Comparison of ENCODE assay signal across 8 mouse cellular contexts in the genomic region with DNA sequence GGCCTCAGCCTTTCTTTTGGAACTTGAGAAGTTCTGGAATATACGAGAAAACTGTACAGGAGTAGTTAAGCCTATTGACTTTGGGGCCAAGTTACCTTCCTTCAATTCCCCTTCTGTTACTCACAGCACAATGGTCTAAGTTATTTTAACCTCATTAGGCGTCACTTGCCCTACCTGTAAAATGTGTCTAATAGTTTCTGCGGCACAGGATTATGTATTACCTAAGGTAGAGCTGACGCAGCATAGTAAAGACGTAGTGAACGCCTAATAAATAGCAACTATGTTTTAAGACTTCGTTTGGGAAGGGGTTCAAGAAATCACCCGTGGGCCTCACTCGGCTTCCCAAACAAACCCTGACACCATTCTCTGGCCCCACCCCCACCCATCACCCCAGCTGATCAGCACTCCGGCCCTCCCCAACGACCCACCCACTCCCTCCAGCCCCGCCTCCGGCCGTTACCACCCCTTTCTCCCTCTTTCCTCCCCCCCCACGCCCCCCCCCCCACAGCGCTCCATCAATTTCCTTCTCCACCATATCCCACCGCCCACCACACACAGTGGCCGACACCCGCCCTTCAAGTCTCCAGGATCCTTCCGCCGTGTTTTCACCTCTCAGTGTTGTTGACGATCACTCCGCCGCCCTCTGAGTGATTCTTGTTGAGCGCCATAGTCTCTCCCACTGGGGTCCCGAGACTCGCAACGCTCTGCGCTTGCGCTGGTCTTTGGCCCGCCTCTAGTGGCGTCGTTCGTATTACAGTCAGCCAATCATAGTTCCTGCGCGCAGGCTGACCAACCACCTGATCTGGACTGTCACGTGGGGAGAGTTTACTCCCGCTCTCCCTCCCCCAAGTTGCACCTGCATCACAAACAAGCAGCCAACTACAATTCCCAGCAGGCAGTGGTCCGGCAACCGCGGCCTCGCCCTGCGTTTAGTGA. TPM values are rescaled to one million over a fixed set of nuclear protein-coding genes. Genes with fewer than 3 reads are reported as not detected.
DNase-seq lines count a peak whose midpoint lies in the region; ATAC-seq lines count a peak whose summit lies in the region.

A gene (minus strand): TSS at position 738 of the 936 bp plus-strand sequence.

- no peaks in the 10 kb centered on the region for H3K9me3 ChIP-seq in intestine, embryonic 14.5 days (ENCODE audit: control insufficient read depth, low read length)

- peak within 1 kb of the TSS; percentile 82 for H3K27ac ChIP-seq in intestine, embryonic 14.5 days (ENCODE audit: low read depth)

- DNase-seq in adrenal gland, adult 18-20 months (ENCODE audit: low spot score in 2 of 2) = peak; percentile 89 to 91
- peak; percentile 99 for DNase-seq in embryo, embryonic 11 days
- DNase-seq in gastrocnemius, postnatal 25 days = peak; percentile 98
- DNase-seq in intestine, embryonic 14.5 days (ENCODE audit: low spot score) = peak; percentile 96
- DNase-seq in left cerebral cortex, postnatal 14 days (ENCODE audit: low spot score in 2 of 2) = peak; percentile 98 to 100
- peak; percentile 100 for DNase-seq in mesoderm, embryonic 11.5 days (ENCODE audit: low read depth, low spot score)
- peak; percentile 99 for DNase-seq in right cerebral cortex, postnatal 36 days (ENCODE audit: low spot score in 2 of 2)
- peak; percentile 99 for DNase-seq in yolk sac, embryonic 10.5 days (ENCODE audit: low spot score)

- H3K36me3 ChIP-seq in intestine, embryonic 14.5 days (ENCODE audit: control insufficient read depth, insufficient read depth, low read length) = peaks cover 25% of the 10 kb centered on the region

- H3K9ac ChIP-seq in intestine, embryonic 14.5 days (ENCODE audit: low read length) = peak within 1 kb of the TSS; percentile 44

- 5% methylated on average over 42 of the region's 43 CpGs for WGBS in intestine, embryonic 14.5 days

- H3K4me2 ChIP-seq in intestine, embryonic 14.5 days (ENCODE audit: low read length) = peak within 1 kb of the TSS; percentile 71

- H3K27me3 ChIP-seq in intestine, embryonic 14.5 days (replicated peaks; ENCODE audit: control insufficient read depth, insufficient read depth, low read length) = no peaks in the 10 kb centered on the region

- peak; percentile 94 for ATAC-seq in intestine, embryonic 14.5 days (replicated peaks; ENCODE audit: low FRiP score, low TSS enrichment, low read depth)

- peak within 1 kb of the TSS; percentile 54 for H3K4me3 ChIP-seq in intestine, embryonic 14.5 days (ENCODE audit: low read depth, low read length)

- intact Hi-C loops in left cerebral cortex, postnatal 14 days (cut with DNase I) = loop anchor here (1.0 to 5.0 kb wide), 2 partner anchors 44 to 54 kb away; a partner anchor contains a TSS

- H3K4me1 ChIP-seq in intestine, embryonic 14.5 days (replicated peaks; ENCODE audit: control insufficient read depth, insufficient read depth, low read length) = peaks cover 13% of the 10 kb centered on the region

RNA-seq across cellular contexts. Expression of the gene that starts here (rescaled TPM):
- 100 to 1,000 TPM; 163 to 187 TPM for total RNA-seq in adrenal gland, adult 18-20 months (2021)
- 10 to 100 TPM; 58.1 to 64.4 TPM for total RNA-seq in gastrocnemius, postnatal 25 days (2021)
- 78.0 and 85.0 TPM in 2 replicates for polyA plus RNA-seq in intestine, embryonic 14.5 days (2014; fragmentation: Nextera tagmentation; extraction: Ambion mirVana)
- 100 to 1,000 TPM; 278 to 292 TPM for total RNA-seq in left cerebral cortex, postnatal 14 days (2021)

Comparison
In these comparisons a context has a peak if more than half of its experiments do, and no peak if none do; other contexts are left out.
1. Peak in every context shown above with its lines: DNase-seq, ATAC-seq, H3K4me3 ChIP-seq and H3K27ac ChIP-seq.